Mouse (Mus musculus): ENCODE results near the gene Plxnb2.

GRCm38 (mm10) chr15:89207457-89207856 is 26.9 kb upstream of the Plxnb2 start:
- TF ChIP-seq CTCF (IDR thresholded peaks at IDR 0.05; ENCODE audit: control insufficient read depth, insufficient read depth, insufficient replicate concordance, low read depth, low read length) = no peak
- TF ChIP-seq POLR2A (IDR thresholded peaks at IDR 0.05; ENCODE audit: control insufficient read depth, low read depth, low read length) = no peak

All from testis, adult 2 months (tissue).